Mouse (Mus musculus): ENCODE data around the gene Tm2d1.

- TF ChIP-seq CTCF (IDR thresholded peaks at IDR 0.05; ENCODE audit: control insufficient read depth, insufficient read depth, low read length): no peak
- TF ChIP-seq POLR2A (IDR thresholded peaks at IDR 0.05; ENCODE audit: borderline replicate concordance, control insufficient read depth, low read depth, low read length): no peak
Observed at GRCm38 (mm10) chr4:98401584-98401962, 18.5 kb upstream of the Tm2d1 start.

Measured in bone marrow, adult 2 months (tissue).